Mouse (Mus musculus): ENCODE results near the gene Slc29a2. TPM values are rescaled to one million over a fixed set of nuclear protein-coding genes. Genes with fewer than 3 reads are reported as not detected.

Slc29a2 gene
- total RNA-seq, 2 experiments from 2014 or later, result 15.2 to 15.3 TPM

- intact Hi-C loops (cut with DNase I), result loop anchor here (5.0 kb wide), 1 partner anchor 54 kb away; no protein-coding TSS in a partner anchor
- no peak for DNase-seq
These were observed 5.5 kb upstream of the Slc29a2 start for GRCm38 (mm10) chr19:5018191-5018590.

- DNase-seq, result no peak
- intact Hi-C loops (cut with DNase I), result no loop called here
These were observed 2.2 kb upstream of the Slc29a2 start for GRCm38 (mm10) chr19:5021416-5021815.

GRCm38 (mm10) chr19:5026111-5026510 is 2.5 kb downstream of the Slc29a2 start:
- DNase-seq, result no peak
- intact Hi-C loops (cut with DNase I), result no loop called here

GRCm38 (mm10) chr19:5032686-5033085 is 9.0 kb downstream of the Slc29a2 start:
- intact Hi-C loops (cut with DNase I), result no loop called here
- no peak for DNase-seq

- no peak for DNase-seq
- intact Hi-C loops (cut with DNase I), result no loop called here
These were observed 12.9 kb downstream of the Slc29a2 start for GRCm38 (mm10) chr19:5036577-5036976.

GRCm38 (mm10) chr19:5037678-5038571 is 14.3 kb downstream of the Slc29a2 start:
- intact Hi-C loops (cut with DNase I), result no loop called here
- peak; percentile 79 for DNase-seq

GRCm38 (mm10) chr19:5038709-5039156 is 15.1 kb downstream of the Slc29a2 start, which contains the start of the genes B4gat1 and AC124502.3:
B4gat1 (plus strand) TSS chr19:5038826.
AC124502.3 (plus strand) TSS chr19:5038891.
- peak; percentile 91 to 93 for DNase-seq
- intact Hi-C loops (cut with DNase I), result no loop called here

GRCm38 (mm10) chr19:5039301-5040114 is 15.8 kb downstream of the Slc29a2 start:
- no peak for DNase-seq
- intact Hi-C loops (cut with DNase I), result no loop called here

GRCm38 (mm10) chr19:5040862-5041523 is 17.3 kb downstream of the Slc29a2 start, which contains the start of gene Brms1:
Brms1 (plus strand) TSS chr19:5041354.
- intact Hi-C loops (cut with DNase I), result no loop called here
- peak; percentile 88 to 94 for DNase-seq

GRCm38 (mm10) chr19:5041588-5041987 is 17.9 kb downstream of the Slc29a2 start:
- intact Hi-C loops (cut with DNase I), result no loop called here
- no peak for DNase-seq

- no peak for DNase-seq
- intact Hi-C loops (cut with DNase I), result no loop called here
These were observed 21.9 kb downstream of the Slc29a2 start for GRCm38 (mm10) chr19:5045531-5045930.

GRCm38 (mm10) chr19:5048138-5049056 is 24.7 kb downstream of the Slc29a2 start:
- no peak for DNase-seq
- intact Hi-C loops (cut with DNase I), result no loop called here

- DNase-seq, result no peak
- intact Hi-C loops (cut with DNase I), result no loop called here
These were observed 25.7 kb downstream of the Slc29a2 start for GRCm38 (mm10) chr19:5049325-5049724.

- intact Hi-C loops (cut with DNase I), result no loop called here
- DNase-seq, result peak; percentile 48 to 54
These were observed 26.6 kb downstream of the Slc29a2 start, which contains the start of gene Rin1 for GRCm38 (mm10) chr19:5050047-5050905. Rin1 (plus strand) TSS chr19:5050481.

GRCm38 (mm10) chr19:5051031-5051430 is 27.4 kb downstream of the Slc29a2 start:
- intact Hi-C loops (cut with DNase I), result no loop called here
- DNase-seq, result peak in 1 of 2 experiments; percentile 23

- no peak for DNase-seq
- intact Hi-C loops (cut with DNase I), result no loop called here
These were observed 27.9 kb downstream of the Slc29a2 start for GRCm38 (mm10) chr19:5051515-5051914.

- no peak for DNase-seq
- intact Hi-C loops (cut with DNase I), result no loop called here
These were observed 28.6 kb downstream of the Slc29a2 start for GRCm38 (mm10) chr19:5052166-5052822.

- intact Hi-C loops (cut with DNase I), result no loop called here
- DNase-seq, result no peak
These were observed 29.2 kb downstream of the Slc29a2 start for GRCm38 (mm10) chr19:5052853-5053252.

Measured in heart, postnatal 14 days (tissue).